Mouse (Mus musculus) liver, embryonic 14.5 days (tissue): ENCODE measurements around the gene Olfr312.

Experiments
- CTCF ChIP-seq: IDR thresholded peaks from 2 replicates; pipeline ENCODE4 v1.5.1; 2016; ENCODE audit warnings: antibody characterized with exemption, low read depth, control low read depth
- EP300 ChIP-seq: IDR thresholded peaks from 2 replicates; pipeline ENCODE4 v1.6.1; 2016; ENCODE audit warnings: antibody characterized with exemption, low read depth

DNA sequence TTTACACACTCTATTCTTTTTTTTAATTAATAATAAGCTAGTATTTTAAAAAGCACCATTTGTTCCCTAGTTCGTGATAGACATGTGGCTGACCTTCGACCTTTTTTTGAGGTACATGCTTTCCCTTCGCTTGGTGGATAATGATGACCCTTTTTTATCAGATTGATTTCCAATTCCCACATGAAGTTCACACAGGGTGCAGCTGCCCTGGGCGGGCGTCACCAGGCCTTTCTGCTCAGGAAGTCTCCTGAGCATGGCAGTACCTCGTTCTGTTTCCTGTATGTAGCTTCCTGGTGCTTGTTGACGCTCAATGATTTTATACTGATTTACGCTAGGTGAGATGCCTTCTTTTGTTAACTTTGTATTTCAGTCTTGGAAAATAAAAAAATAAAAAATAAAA lies 40.7 kb upstream of the Olfr312 start:
- no peak for TF ChIP-seq CTCF
- TF ChIP-seq EP300: no peak
